Comparison of ENCODE assay signal across 11 mouse cellular contexts in genomic region chr2:58641761-58642555, GRCm38 (mm10).
DNase-seq lines count a peak whose midpoint lies in the region; ATAC-seq and TF ChIP-seq lines count a peak whose summit lies in the region.
"Had no signal": no experiment of that assay in that cellular context is flagged by ENCODE, and none has a peak within 500 bp of the region (broad histone marks: within the 10 kb centered on the region; RNA-seq: fewer than 3 reads in every experiment).

No protein-coding gene starts in this region.

- no peak for TF ChIP-seq EP300 in heart, adult 2 months (IDR thresholded peaks at IDR 0.05; ENCODE audit: insufficient read depth, low read depth, low read length)

- DNase-seq in neural tube, embryonic 11.5 days (ENCODE audit: low spot score): peak; percentile 12
- no peak for DNase-seq in neural tube, embryonic 10.5 days (ENCODE audit: extremely low spot score, low spot score)
- peak; percentile 92 to 97 for DNase-seq in layer of hippocampus, adult 18-20 months (ENCODE audit: low spot score in 2 of 2)
- no peak for DNase-seq in midbrain, embryonic 14.5 days
- no peak for DNase-seq in spleen, postnatal 36 days (ENCODE audit: low spot score in 2 of 2)
- DNase-seq in lung, postnatal 10 days: no peak
- DNase-seq in kidney, postnatal 25 days: no peak
- no peak for DNase-seq in heart, adult 2 months
- DNase-seq: thymus, postnatal 14 days had no signal

- TF ChIP-seq CTCF in heart, adult 2 months (IDR thresholded peaks at IDR 0.05): no peak

- no peaks in the 10 kb centered on the region for H3K9me3 ChIP-seq in neural tube, embryonic 11.5 days (ENCODE audit: control insufficient read depth, low read length)
- H3K9me3 ChIP-seq in midbrain, embryonic 14.5 days (ENCODE audit: control insufficient read depth, low read length): no peaks in the 10 kb centered on the region
- H3K9me3 ChIP-seq: lung, embryonic 15.5 days had no signal

- H3K27me3 ChIP-seq in neural tube, embryonic 11.5 days (ENCODE audit: control insufficient read depth, insufficient read depth, low read length): no peaks in the 10 kb centered on the region
- no peaks in the 10 kb centered on the region for H3K27me3 ChIP-seq in midbrain, embryonic 14.5 days (ENCODE audit: control insufficient read depth, insufficient read depth, low read length)
- H3K27me3 ChIP-seq in heart, adult 2 months (ENCODE audit: control insufficient read depth, insufficient read depth, low read length): no peaks in the 10 kb centered on the region
- H3K27me3 ChIP-seq: lung, embryonic 15.5 days had no signal

- no peaks in the 10 kb centered on the region for H3K4me1 ChIP-seq in neural tube, embryonic 11.5 days (ENCODE audit: control insufficient read depth, insufficient read depth, low read length)
- no peaks in the 10 kb centered on the region for H3K4me1 ChIP-seq in midbrain, embryonic 14.5 days (ENCODE audit: control insufficient read depth, insufficient read depth, low read length)
- H3K4me1 ChIP-seq in heart, adult 2 months (ENCODE audit: control insufficient read depth, insufficient read depth, low read length): no peaks in the 10 kb centered on the region
- H3K4me1 ChIP-seq: lung, embryonic 15.5 days had no signal

- no peak overlapping the region for H3K4me2 ChIP-seq in neural tube, embryonic 11.5 days (ENCODE audit: low read depth)
- H3K4me2 ChIP-seq in midbrain, embryonic 14.5 days (ENCODE audit: low read length): no peak overlapping the region
- H3K4me2 ChIP-seq: lung, embryonic 15.5 days had no signal

- 61% methylated on average over 19 of the region's 19 CpGs for WGBS in neural tube, embryonic 11.5 days
- 69% methylated on average over 19 of the region's 19 CpGs for WGBS in midbrain, embryonic 14.5 days
- WGBS in heart, adult 2 months: 82% methylated on average over 19 of the region's 19 CpGs

- no peak overlapping the region for H3K27ac ChIP-seq in neural tube, embryonic 11.5 days (ENCODE audit: low read depth, low read length)
- no peak overlapping the region for H3K27ac ChIP-seq in midbrain, embryonic 14.5 days (replicated peaks; ENCODE audit: low read depth, low read length)
- no peak overlapping the region for H3K27ac ChIP-seq in heart, adult 2 months
- H3K27ac ChIP-seq: kidney, postnatal 0 days; lung, embryonic 15.5 days had no signal

- TF ChIP-seq POLR2A in heart, adult 2 months (IDR thresholded peaks at IDR 0.05; ENCODE audit: insufficient read depth, low read depth, low read length): no peak

- intact Hi-C loops in heart, adult 2 months (cut with DNase I): no loop called here

- no peaks in the 10 kb centered on the region for H3K79me2 ChIP-seq in heart, adult 2 months (replicated peaks; ENCODE audit: control insufficient read depth, insufficient read depth, low read length)

- peak; percentile 65 for ATAC-seq in neural tube, embryonic 11.5 days (ENCODE audit: insufficient read depth, low FRiP score, low TSS enrichment)
- ATAC-seq in midbrain, embryonic 14.5 days (ENCODE audit: low FRiP score, low TSS enrichment): peak; percentile 40; the same call in 1 of the 2 replicates

- no peak overlapping the region for H3K9ac ChIP-seq in neural tube, embryonic 11.5 days (ENCODE audit: low read length)
- H3K9ac ChIP-seq in midbrain, embryonic 14.5 days (replicated peaks; ENCODE audit: low read length): no peak overlapping the region
- no peak overlapping the region for H3K9ac ChIP-seq in heart, adult 2 months (ENCODE audit: low read depth, low read length)
- H3K9ac ChIP-seq: lung, embryonic 15.5 days had no signal

- no peaks in the 10 kb centered on the region for H3K36me3 ChIP-seq in neural tube, embryonic 11.5 days (ENCODE audit: control insufficient read depth, insufficient read depth, low read length)
- no peaks in the 10 kb centered on the region for H3K36me3 ChIP-seq in midbrain, embryonic 14.5 days (ENCODE audit: control insufficient read depth, insufficient read depth, low read length)
- H3K36me3 ChIP-seq in heart, adult 2 months (ENCODE audit: control insufficient read depth, insufficient read depth, low read length): no peaks in the 10 kb centered on the region
- H3K36me3 ChIP-seq: lung, embryonic 15.5 days had no signal

- no peak overlapping the region for H3K4me3 ChIP-seq in neural tube, embryonic 11.5 days (ENCODE audit: low read depth, low read length)
- H3K4me3 ChIP-seq in midbrain, embryonic 14.5 days (replicated peaks; ENCODE audit: low read depth, low read length): no peak overlapping the region
- H3K4me3 ChIP-seq in heart, adult 2 months: no peak overlapping the region
- H3K4me3 ChIP-seq: lung, embryonic 15.5 days had no signal

Comparison
In these comparisons a context has a peak if more than half of its experiments do, and no peak if none do; other contexts are left out.
1. DNase-seq: peak in neural tube, embryonic 11.5 days (single experiment) and layer of hippocampus, adult 18-20 months (2 of 2); none in neural tube, embryonic 10.5 days (single experiment), midbrain, embryonic 14.5 days (single experiment), spleen, postnatal 36 days (0 of 2), lung, postnatal 10 days (single experiment), kidney, postnatal 25 days (0 of 2) and heart, adult 2 months (0 of 2).